Mouse (Mus musculus) bone marrow, adult 2 months (tissue): ENCODE measurements around the gene Gabrg3.

Source experiments
- CTCF ChIP-seq: fragments of 200-500 bp; IDR thresholded peaks from 2 replicates; pipeline ENCODE4 v1.5.1; 2011; ENCODE audit warnings: low read length, control low read depth; ENCODE audit not compliant: control insufficient read depth, insufficient read depth
- POLR2A ChIP-seq: fragments of 200-500 bp; IDR thresholded peaks from 2 replicates; pipeline ENCODE4 v1.6.1; 2011; ENCODE audit warnings: low read depth, mild to moderate bottlenecking, control low read depth, low read length, borderline replicate concordance; ENCODE audit not compliant: control insufficient read depth

DNA sequence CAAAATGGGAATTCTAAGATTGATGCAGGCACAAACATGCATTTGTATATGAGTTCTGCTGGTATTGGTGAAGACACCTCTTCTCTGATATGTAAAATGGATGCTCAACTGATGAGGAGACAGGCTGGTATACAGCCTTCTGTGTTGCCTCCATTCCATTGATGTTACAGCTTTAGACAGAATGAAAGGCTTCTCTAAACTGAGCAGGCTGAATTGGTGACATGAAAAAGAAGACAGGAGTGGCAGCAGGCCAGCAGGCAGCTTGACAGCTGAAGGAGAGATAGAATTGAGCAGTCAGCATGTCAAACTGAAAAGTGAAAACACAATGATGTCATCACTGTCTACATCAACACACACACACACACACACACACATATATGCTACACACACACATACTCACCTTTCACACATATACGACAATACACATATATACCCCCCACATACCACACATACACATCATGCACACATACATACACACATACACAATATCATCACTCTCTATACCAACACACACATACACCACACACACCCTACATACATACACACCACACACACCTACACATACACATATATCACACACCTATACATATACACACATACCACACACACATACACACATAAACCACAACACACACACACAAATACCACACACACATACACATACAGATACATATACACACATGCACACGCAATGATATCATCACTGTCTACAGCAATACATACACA is 315.4 kb downstream of the Gabrg3 start:
- TF ChIP-seq CTCF: no peak
- TF ChIP-seq POLR2A: no peak
